Mouse (Mus musculus): ENCODE measurements around the gene Pde7b. TPM values are rescaled to one million over a fixed set of nuclear protein-coding genes. Genes with fewer than 3 reads are reported as not detected.

The Pde7b gene
- polyA plus RNA-seq, 1 experiment: not detected

DNA sequence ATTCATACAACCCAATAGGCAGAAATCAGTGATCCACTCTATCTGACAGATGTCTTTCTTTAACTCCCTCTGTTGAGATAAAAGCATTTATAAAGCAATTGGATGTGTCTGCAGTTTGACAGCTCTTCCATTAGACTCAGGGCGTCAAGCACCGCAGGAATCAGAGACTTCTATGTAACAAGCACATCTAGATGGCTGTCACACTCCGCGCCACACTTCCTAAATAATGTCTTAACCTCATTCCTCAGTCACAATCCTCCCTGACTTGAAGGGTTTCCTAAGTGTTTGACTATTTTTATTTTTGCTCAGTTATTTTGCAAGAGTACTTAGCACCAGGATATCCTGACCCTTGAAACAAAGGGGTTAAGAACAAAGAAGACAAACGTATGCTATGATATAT, 174.7 kb downstream of the Pde7b start:
- no peak for TF ChIP-seq GATA1 (IDR thresholded peaks at IDR 0.05; ENCODE audit: low read length)

GRCm38 (mm10) chr10:20548833-20549710, 175.8 kb downstream of the Pde7b start:
- TF ChIP-seq GATA1 (IDR thresholded peaks at IDR 0.05; ENCODE audit: low read length): no peak

DNA sequence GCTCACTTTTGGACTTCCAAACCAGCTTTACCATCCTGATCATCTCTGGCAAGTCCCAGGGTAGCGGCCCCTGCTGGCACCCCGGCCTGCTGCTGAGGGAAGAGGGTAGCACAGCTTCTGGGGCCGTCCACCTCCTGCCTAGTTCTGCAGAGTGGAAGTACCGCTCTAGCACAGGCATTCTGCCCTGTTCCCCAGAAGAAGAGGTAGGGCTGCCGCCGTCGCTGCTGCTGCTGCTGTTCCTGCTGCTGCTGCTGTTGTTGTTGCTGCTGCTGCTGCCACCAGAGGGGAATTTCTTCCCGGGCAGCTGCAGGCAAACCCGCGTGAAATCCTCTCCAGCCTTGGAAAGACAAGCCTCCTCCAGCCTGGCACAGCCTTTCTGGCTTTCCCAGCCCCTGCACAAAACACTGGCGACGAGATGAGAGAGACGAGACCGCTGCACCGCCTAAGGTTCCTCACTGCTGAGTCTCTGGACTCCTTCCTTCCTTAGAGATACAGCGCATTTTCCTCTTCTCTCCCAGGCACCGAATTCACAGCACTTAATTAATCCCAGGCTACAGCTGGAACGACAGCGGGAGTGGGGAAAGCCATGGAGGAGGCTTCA, 176.8 kb downstream of the Pde7b start:
- TF ChIP-seq GATA1 (IDR thresholded peaks at IDR 0.05; ENCODE audit: low read length): no peak

DNA sequence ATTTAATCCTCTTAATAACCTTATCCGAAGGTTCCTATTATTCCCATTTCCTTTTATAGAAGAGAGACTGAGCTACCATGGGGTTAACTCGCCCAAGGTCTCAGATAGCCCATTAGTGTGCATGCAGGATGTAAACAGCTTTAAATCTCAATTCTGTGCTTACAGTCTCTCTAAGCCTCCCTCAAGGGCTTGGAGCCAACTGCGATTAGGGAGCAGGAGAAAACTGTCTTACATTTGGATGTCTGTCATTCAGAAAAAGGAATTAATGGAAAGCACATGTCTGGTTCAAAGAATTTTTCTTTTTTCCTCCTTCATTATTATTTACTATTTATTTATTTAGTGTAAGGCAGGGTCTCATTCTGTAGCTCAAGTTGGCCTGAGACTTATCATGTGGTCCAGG, 181.8 kb downstream of the Pde7b start:
- TF ChIP-seq GATA1 (IDR thresholded peaks at IDR 0.05; ENCODE audit: low read length): no peak

GRCm38 (mm10) chr10:20533811-20534210, 191.1 kb downstream of the Pde7b start:
- TF ChIP-seq GATA1 (IDR thresholded peaks at IDR 0.05; ENCODE audit: low read length): peak; percentile 17

- no peak for TF ChIP-seq GATA1 (IDR thresholded peaks at IDR 0.05; ENCODE audit: low read length)
Measured at GRCm38 (mm10) chr10:20531921-20532320, 193.0 kb downstream of the Pde7b start.

DNA sequence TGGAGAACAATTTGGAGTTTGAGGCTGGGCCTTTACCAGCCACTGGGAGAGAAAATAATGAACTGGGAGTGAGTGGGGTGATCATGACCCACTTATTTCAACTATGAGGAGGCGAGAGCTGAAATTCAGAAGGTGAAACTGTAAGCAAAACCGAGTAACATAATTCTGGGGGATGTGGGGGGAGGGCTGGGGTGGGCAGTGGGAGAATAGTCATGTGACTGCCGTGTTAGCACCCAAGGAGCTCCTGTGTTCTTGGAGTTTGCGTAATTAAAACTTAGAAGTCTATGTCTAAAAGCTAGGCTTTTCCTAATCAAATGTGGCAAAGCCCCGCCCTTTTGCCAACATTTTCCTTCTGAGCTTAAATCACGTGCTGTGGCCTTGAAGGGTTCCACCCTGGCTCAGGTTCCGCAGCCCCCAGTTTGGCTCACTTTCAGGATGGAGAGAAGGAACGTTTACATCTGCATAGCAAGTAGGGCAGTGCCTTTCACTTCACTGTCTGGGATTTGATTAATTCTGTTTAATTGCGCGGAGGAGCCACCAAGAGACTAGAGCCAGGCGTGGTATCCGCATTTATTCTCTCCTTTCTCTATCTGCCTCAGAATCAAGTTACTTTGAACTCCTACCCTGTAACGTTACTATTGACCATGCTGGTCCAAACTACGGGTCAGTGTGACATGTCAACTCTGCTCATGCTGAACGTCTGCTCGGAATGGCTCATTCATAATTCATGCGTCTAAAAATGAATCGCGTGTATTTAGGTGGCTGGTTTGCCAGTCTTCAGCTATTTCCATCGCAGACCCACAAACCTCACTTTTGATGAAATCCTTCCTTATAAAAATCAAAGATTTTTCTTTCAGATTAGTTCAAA, 196.1 kb downstream of the Pde7b start:
- TF ChIP-seq GATA1 (IDR thresholded peaks at IDR 0.05; ENCODE audit: low read length): no peak

GRCm38 (mm10) chr10:20527737-20528136, 197.1 kb downstream of the Pde7b start:
- no peak for TF ChIP-seq GATA1 (IDR thresholded peaks at IDR 0.05; ENCODE audit: low read length)

DNA sequence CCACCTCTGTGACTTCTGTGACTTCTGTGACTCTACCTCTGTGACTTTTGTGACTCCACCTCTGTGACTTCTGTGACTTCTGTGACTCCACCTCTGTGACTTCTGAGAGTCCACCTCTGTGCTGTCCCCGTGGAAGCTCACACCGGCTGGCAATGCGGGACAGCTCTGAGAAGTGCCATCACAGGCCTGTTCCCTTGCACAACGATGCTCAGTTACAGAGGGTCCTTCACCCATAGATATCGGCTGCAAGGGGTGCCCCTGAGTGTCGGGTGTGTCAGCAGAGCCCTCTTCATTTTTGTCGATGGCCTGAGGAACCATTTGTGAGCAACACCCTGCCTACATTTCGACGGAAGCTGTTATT, 206.4 kb downstream of the Pde7b start:
- TF ChIP-seq GATA1 (IDR thresholded peaks at IDR 0.05; ENCODE audit: low read length): no peak

DNA sequence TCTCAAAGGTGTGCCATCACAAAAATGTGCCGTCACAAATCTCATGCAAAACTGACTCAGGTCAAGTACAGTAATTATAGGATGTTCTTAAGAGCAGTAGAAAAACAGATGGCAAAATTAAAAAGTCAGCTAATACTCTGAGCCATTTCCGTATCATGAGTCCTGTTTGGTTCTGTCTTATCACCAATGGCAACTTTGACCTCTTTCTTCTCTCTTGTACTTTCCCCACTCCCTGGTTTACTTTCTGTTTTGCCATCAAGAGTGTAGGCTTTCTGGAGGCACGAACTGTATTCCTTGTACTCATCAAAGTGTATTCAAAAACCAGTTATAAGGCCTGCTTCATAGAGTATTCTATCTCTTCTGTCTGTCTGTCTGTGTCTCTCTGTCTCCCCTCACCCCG, 211.0 kb downstream of the Pde7b start:
- TF ChIP-seq GATA1 (IDR thresholded peaks at IDR 0.05; ENCODE audit: low read length): no peak

GRCm38 (mm10) chr10:20513461-20513860, 211.4 kb downstream of the Pde7b start:
- no peak for TF ChIP-seq GATA1 (IDR thresholded peaks at IDR 0.05; ENCODE audit: low read length)

DNA sequence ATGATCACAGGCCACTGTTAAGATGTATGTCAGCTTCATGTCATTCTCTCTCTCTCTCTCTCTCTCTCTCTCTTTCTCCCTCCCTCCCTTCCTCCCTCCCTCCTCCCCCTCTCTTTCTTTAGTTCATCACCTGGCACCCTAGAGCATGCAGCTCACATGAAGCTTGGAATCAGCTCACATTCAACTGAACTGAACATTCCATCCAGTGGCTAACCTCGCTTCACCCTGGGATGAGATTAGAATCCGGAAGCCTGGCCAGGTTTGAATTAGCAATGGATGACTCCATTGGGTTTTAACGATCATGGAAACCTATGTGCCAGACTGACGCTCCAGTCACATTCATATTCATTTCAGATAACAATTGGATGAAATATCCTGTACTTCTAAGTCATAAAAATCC, 215.1 kb downstream of the Pde7b start:
- no peak for TF ChIP-seq GATA1 (IDR thresholded peaks at IDR 0.05; ENCODE audit: low read length)

- no peak for TF ChIP-seq GATA1 (IDR thresholded peaks at IDR 0.05; ENCODE audit: low read length)
Measured at GRCm38 (mm10) chr10:20508497-20508896, 216.4 kb downstream of the Pde7b start.

DNA sequence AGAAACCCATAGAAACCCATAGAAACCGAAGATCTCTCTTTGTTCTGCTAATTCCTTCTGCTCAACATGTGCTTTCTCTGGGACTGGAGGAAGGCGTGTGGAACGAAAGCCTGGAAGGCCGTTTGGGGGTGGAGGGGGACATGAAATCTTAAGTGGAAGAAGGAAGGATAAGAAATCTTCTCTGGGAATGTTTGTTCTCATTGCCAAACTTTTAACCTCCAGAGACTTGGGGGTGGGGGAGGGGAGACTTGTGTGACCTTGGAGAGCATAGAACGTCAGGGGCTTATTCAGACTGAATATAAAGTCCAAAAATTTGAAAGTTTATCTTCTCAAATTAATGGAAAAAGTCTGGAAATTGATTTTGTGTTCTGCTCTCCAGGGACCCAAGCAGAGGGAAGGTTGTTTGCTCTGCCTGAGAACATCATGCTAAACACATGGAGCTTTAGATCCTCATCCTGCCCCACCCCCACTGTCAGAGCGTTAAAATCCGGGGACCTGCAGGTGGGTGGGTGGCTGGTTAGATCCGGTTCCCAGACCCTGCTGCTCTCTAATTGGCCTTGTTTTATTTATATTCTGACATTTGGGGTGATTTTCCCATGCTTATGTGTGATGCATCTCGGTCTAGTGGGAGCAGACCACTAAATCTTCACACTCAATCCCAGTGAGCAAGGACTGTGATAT, 217.0 kb downstream of the Pde7b start:
- TF ChIP-seq GATA1 (IDR thresholded peaks at IDR 0.05; ENCODE audit: low read length): no peak

- no peak for TF ChIP-seq GATA1 (IDR thresholded peaks at IDR 0.05; ENCODE audit: low read length)
Measured at GRCm38 (mm10) chr10:20507069-20507468, 217.8 kb downstream of the Pde7b start.
